Mouse (Mus musculus): ENCODE measurements around the gene Trrap. TPM values are rescaled to one million over a fixed set of nuclear protein-coding genes. Genes with fewer than 3 reads are reported as not detected.

The Trrap gene
- polyA plus RNA-seq, 1 experiment from 2014 or later, result 96.8 TPM

GRCm38 (mm10) chr5:144849932-144850331 is 82.4 kb downstream of the Trrap start:
- DNase-seq (ENCODE audit: low spot score) (no peak), ATAC-seq (ENCODE audit: insufficient read depth, low FRiP score, low TSS enrichment) (no peak)
- Histone ChIP-seq H3K4me1 (ENCODE audit: control insufficient read depth, insufficient read depth, low read length) (no peaks in the 10 kb centered on the region), H3K36me3 (ENCODE audit: control insufficient read depth, insufficient read depth, low read length) (peaks cover 47% of the 10 kb centered on the region), H3K9ac (ENCODE audit: low read length) (no peak overlapping the region), H3K27ac (ENCODE audit: low read depth, low read length) (no peak overlapping the region), H3K4me2 (ENCODE audit: low read depth) (no peak overlapping the region), H3K27me3 (ENCODE audit: control insufficient read depth, insufficient read depth, low read length) (no peaks in the 10 kb centered on the region), H3K9me3 (ENCODE audit: control insufficient read depth, low read length) (no peaks in the 10 kb centered on the region), H3K4me3 (ENCODE audit: low read depth, low read length) (no peak overlapping the region)
- 93% methylated on average over 10 of the region's 10 CpGs for WGBS

GRCm38 (mm10) chr5:144851820-144852219 is 84.3 kb downstream of the Trrap start:
- Histone ChIP-seq H3K9me3 (ENCODE audit: control insufficient read depth, low read length) (no peaks in the 10 kb centered on the region), H3K4me2 (ENCODE audit: low read depth) (no peak overlapping the region), H3K27ac (ENCODE audit: low read depth, low read length) (no peak overlapping the region), H3K36me3 (ENCODE audit: control insufficient read depth, insufficient read depth, low read length) (peaks cover 34% of the 10 kb centered on the region), H3K9ac (ENCODE audit: low read length) (no peak overlapping the region), H3K4me1 (ENCODE audit: control insufficient read depth, insufficient read depth, low read length) (no peaks in the 10 kb centered on the region), H3K4me3 (ENCODE audit: low read depth, low read length) (no peak overlapping the region), H3K27me3 (ENCODE audit: control insufficient read depth, insufficient read depth, low read length) (no peaks in the 10 kb centered on the region)
- ATAC-seq (ENCODE audit: insufficient read depth, low FRiP score, low TSS enrichment), result no peak
- WGBS, result 92% methylated on average over 3 of the region's 3 CpGs
- no peak for DNase-seq (ENCODE audit: low spot score)

GRCm38 (mm10) chr5:144853931-144854330 is 86.4 kb downstream of the Trrap start:
- Histone ChIP-seq H3K4me1 (ENCODE audit: control insufficient read depth, insufficient read depth, low read length) (no peaks in the 10 kb centered on the region), H3K27me3 (ENCODE audit: control insufficient read depth, insufficient read depth, low read length) (no peaks in the 10 kb centered on the region), H3K36me3 (ENCODE audit: control insufficient read depth, insufficient read depth, low read length) (peaks cover 35% of the 10 kb centered on the region), H3K9me3 (ENCODE audit: control insufficient read depth, low read length) (no peaks in the 10 kb centered on the region), H3K4me2 (ENCODE audit: low read depth) (no peak overlapping the region), H3K9ac (ENCODE audit: low read length) (no peak overlapping the region), H3K27ac (ENCODE audit: low read depth, low read length) (no peak overlapping the region), H3K4me3 (ENCODE audit: low read depth, low read length) (no peak overlapping the region)
- 88% methylated on average over 5 of the region's 5 CpGs for WGBS
- DNase-seq (ENCODE audit: low spot score), result no peak
- ATAC-seq (ENCODE audit: insufficient read depth, low FRiP score, low TSS enrichment), result no peak

- DNase-seq (ENCODE audit: low spot score) (no peak), ATAC-seq (ENCODE audit: insufficient read depth, low FRiP score, low TSS enrichment) (no peak)
- Histone ChIP-seq H3K4me3 (ENCODE audit: low read depth, low read length) (no peak overlapping the region), H3K9ac (ENCODE audit: low read length) (no peak overlapping the region), H3K4me2 (ENCODE audit: low read depth) (no peak overlapping the region), H3K9me3 (ENCODE audit: control insufficient read depth, low read length) (0 out of 2 replicates have a peak, but pooled peaks cover 2% of the 10 kb centered on the region), H3K27me3 (ENCODE audit: control insufficient read depth, insufficient read depth, low read length) (no peaks in the 10 kb centered on the region), H3K36me3 (ENCODE audit: control insufficient read depth, insufficient read depth, low read length) (peaks cover 35% of the 10 kb centered on the region), H3K27ac (ENCODE audit: low read depth, low read length) (no peak overlapping the region), H3K4me1 (ENCODE audit: control insufficient read depth, insufficient read depth, low read length) (no peaks in the 10 kb centered on the region)
- 58% methylated on average over 6 of the region's 6 CpGs for WGBS
Measured at GRCm38 (mm10) chr5:144855936-144856335, 88.4 kb downstream of the Trrap start.

GRCm38 (mm10) chr5:144858527-144858926 is 91.0 kb downstream of the Trrap start:
- no peak for ATAC-seq (ENCODE audit: insufficient read depth, low FRiP score, low TSS enrichment)
- 93% methylated on average over 15 of the region's 15 CpGs for WGBS
- H3K36me3 ChIP-seq (ENCODE audit: control insufficient read depth, insufficient read depth, low read length), result peaks cover 31% of the 10 kb centered on the region

GRCm38 (mm10) chr5:144859284-144859683 is 91.8 kb downstream of the Trrap start:
- Histone ChIP-seq H3K9ac (ENCODE audit: low read length) (no peak overlapping the region), H3K27me3 (ENCODE audit: control insufficient read depth, insufficient read depth, low read length) (no peaks in the 10 kb centered on the region), H3K4me3 (ENCODE audit: low read depth, low read length) (no peak overlapping the region), H3K4me2 (ENCODE audit: low read depth) (no peak overlapping the region), H3K27ac (ENCODE audit: low read depth, low read length) (no peak overlapping the region), H3K9me3 (ENCODE audit: control insufficient read depth, low read length) (0 out of 2 replicates have a peak, but pooled peaks cover 4% of the 10 kb centered on the region), H3K4me1 (ENCODE audit: control insufficient read depth, insufficient read depth, low read length) (no peaks in the 10 kb centered on the region), H3K36me3 (ENCODE audit: control insufficient read depth, insufficient read depth, low read length) (peaks cover 27% of the 10 kb centered on the region)
- ATAC-seq (ENCODE audit: insufficient read depth, low FRiP score, low TSS enrichment), result no peak
- no peak for DNase-seq (ENCODE audit: low spot score)
- 95% methylated on average over 9 of the region's 9 CpGs for WGBS

More at GRCm38 (mm10) chr5:144858527-144858926, 91.0 kb downstream of the Trrap start:
- Histone ChIP-seq H3K9ac (ENCODE audit: low read length) (no peak overlapping the region), H3K4me2 (ENCODE audit: low read depth) (no peak overlapping the region), H3K4me3 (ENCODE audit: low read depth, low read length) (no peak overlapping the region), H3K4me1 (ENCODE audit: control insufficient read depth, insufficient read depth, low read length) (no peaks in the 10 kb centered on the region), H3K9me3 (ENCODE audit: control insufficient read depth, low read length) (0 out of 2 replicates have a peak, but pooled peaks cover 4% of the 10 kb centered on the region), H3K27me3 (ENCODE audit: control insufficient read depth, insufficient read depth, low read length) (no peaks in the 10 kb centered on the region), H3K27ac (ENCODE audit: low read depth, low read length) (no peak overlapping the region)
- DNase-seq (ENCODE audit: low spot score), result no peak

- Histone ChIP-seq H3K4me3 (ENCODE audit: low read depth, low read length) (no peak overlapping the region), H3K4me2 (ENCODE audit: low read depth) (no peak overlapping the region), H3K27ac (ENCODE audit: low read depth, low read length) (no peak overlapping the region), H3K9ac (ENCODE audit: low read length) (no peak overlapping the region), H3K9me3 (ENCODE audit: control insufficient read depth, low read length) (0 out of 2 replicates have a peak, but pooled peaks cover 4% of the 10 kb centered on the region), H3K36me3 (ENCODE audit: control insufficient read depth, insufficient read depth, low read length) (peaks cover 27% of the 10 kb centered on the region), H3K27me3 (ENCODE audit: control insufficient read depth, insufficient read depth, low read length) (no peaks in the 10 kb centered on the region), H3K4me1 (ENCODE audit: control insufficient read depth, insufficient read depth, low read length) (no peaks in the 10 kb centered on the region)
- DNase-seq (ENCODE audit: low spot score) (no peak), ATAC-seq (ENCODE audit: insufficient read depth, low FRiP score, low TSS enrichment) (no peak)
- WGBS, result over 99% methylated on average over 8 of the region's 8 CpGs
Measured at GRCm38 (mm10) chr5:144860913-144861312, 93.4 kb downstream of the Trrap start.

GRCm38 (mm10) chr5:144866923-144867322 is 99.4 kb downstream of the Trrap start:
- ATAC-seq (ENCODE audit: insufficient read depth, low FRiP score, low TSS enrichment) (no peak), DNase-seq (ENCODE audit: low spot score) (no peak)
- Histone ChIP-seq H3K9me3 (ENCODE audit: control insufficient read depth, low read length) (no peaks in the 10 kb centered on the region), H3K4me3 (ENCODE audit: low read depth, low read length) (no peak overlapping the region), H3K36me3 (ENCODE audit: control insufficient read depth, insufficient read depth, low read length) (no peaks in the 10 kb centered on the region), H3K27me3 (ENCODE audit: control insufficient read depth, insufficient read depth, low read length) (no peaks in the 10 kb centered on the region), H3K4me1 (ENCODE audit: control insufficient read depth, insufficient read depth, low read length) (no peaks in the 10 kb centered on the region), H3K27ac (ENCODE audit: low read depth, low read length) (no peak overlapping the region), H3K4me2 (ENCODE audit: low read depth) (no peak overlapping the region), H3K9ac (ENCODE audit: low read length) (no peak overlapping the region)
- WGBS, result 87% methylated on average over 8 of the region's 8 CpGs

- no peak overlapping the region for H3K27ac ChIP-seq (ENCODE audit: low read depth, low read length)
- no peaks in the 10 kb centered on the region for H3K4me1 ChIP-seq (ENCODE audit: control insufficient read depth, insufficient read depth, low read length)
- DNase-seq (ENCODE audit: low spot score) (no peak), ATAC-seq (ENCODE audit: insufficient read depth, low FRiP score, low TSS enrichment) (no peak)
- no peaks in the 10 kb centered on the region for H3K9me3 ChIP-seq (ENCODE audit: control insufficient read depth, low read length)
- H3K27me3 ChIP-seq (ENCODE audit: control insufficient read depth, insufficient read depth, low read length), result no peaks in the 10 kb centered on the region
- H3K4me3 ChIP-seq (ENCODE audit: low read depth, low read length), result no peak overlapping the region
- WGBS, result 70% methylated on average over 7 of the region's 7 CpGs
- H3K4me2 ChIP-seq (ENCODE audit: low read depth), result no peak overlapping the region
- H3K36me3 ChIP-seq (ENCODE audit: control insufficient read depth, insufficient read depth, low read length), result no peaks in the 10 kb centered on the region
- H3K9ac ChIP-seq (ENCODE audit: low read length), result no peak overlapping the region
Measured at GRCm38 (mm10) chr5:144869466-144869865, 101.9 kb downstream of the Trrap start.
